Mouse (Mus musculus): ENCODE data around the gene Mmp11. TPM values are rescaled to one million over a fixed set of nuclear protein-coding genes. Genes with fewer than 3 reads are reported as not detected.

Mmp11 gene
- total and polyA plus RNA-seq, 2 experiments from 2014 or later, result 11.7 to 14.3 TPM

GRCm38 (mm10) chr10:75916840-75917239 lies 19.5 kb downstream of the Mmp11 start:
- no peak overlapping the region for H3K9ac ChIP-seq
- peaks cover 29% of the 10 kb centered on the region for H3K36me3 ChIP-seq (ENCODE audit: insufficient read depth)
- WGBS, result 82% methylated on average over 8 of the region's 8 CpGs

GRCm38 (mm10) chr10:75915557-75915956 lies 20.7 kb downstream of the Mmp11 start:
- 0 out of 2 replicates have a peak, but pooled peaks cover 3% of the 10 kb centered on the region for H3K4me1 ChIP-seq (ENCODE audit: insufficient read depth)
- H3K4me2 ChIP-seq (ENCODE audit: low read depth), result no peak overlapping the region
- no peaks in the 10 kb centered on the region for H3K27me3 ChIP-seq (ENCODE audit: insufficient read depth, low read length)
- DNase-seq (no peak), ATAC-seq (no peak)
- no peak overlapping the region for H3K4me3 ChIP-seq (ENCODE audit: low read depth, low read length)
- H3K27ac ChIP-seq (ENCODE audit: low read depth, low read length), result no peak overlapping the region
- no peaks in the 10 kb centered on the region for H3K9me3 ChIP-seq (ENCODE audit: low read length)
- no peak overlapping the region for H3K9ac ChIP-seq
- H3K36me3 ChIP-seq (ENCODE audit: insufficient read depth), result peaks cover 42% of the 10 kb centered on the region
- no peak for TF ChIP-seq CTCF (IDR thresholded peaks at IDR 0.05; ENCODE audit: low read depth)
- WGBS, result 87% methylated on average over 7 of the region's 7 CpGs

More at GRCm38 (mm10) chr10:75916840-75917239, 19.5 kb downstream of the Mmp11 start:
- Histone ChIP-seq H3K27me3 (ENCODE audit: insufficient read depth, low read length) (no peaks in the 10 kb centered on the region), H3K27ac (ENCODE audit: low read depth, low read length) (no peak overlapping the region), H3K4me3 (ENCODE audit: low read depth, low read length) (no peak overlapping the region), H3K9me3 (ENCODE audit: low read length) (no peaks in the 10 kb centered on the region), H3K4me2 (ENCODE audit: low read depth) (no peak overlapping the region), H3K4me1 (ENCODE audit: insufficient read depth) (0 out of 2 replicates have a peak, but pooled peaks cover 3% of the 10 kb centered on the region)
- DNase-seq (no peak), ATAC-seq (no peak)
- no peak for TF ChIP-seq CTCF (IDR thresholded peaks at IDR 0.05; ENCODE audit: low read depth)

GRCm38 (mm10) chr10:75913013-75913589 lies 23.2 kb downstream of the Mmp11 start:
- no peak for ATAC-seq
- no peak overlapping the region for H3K27ac ChIP-seq (ENCODE audit: low read depth, low read length)
- no peak overlapping the region for H3K4me2 ChIP-seq (ENCODE audit: low read depth)
- no peak overlapping the region for H3K4me3 ChIP-seq (ENCODE audit: low read depth, low read length)
- no peaks in the 10 kb centered on the region for H3K9me3 ChIP-seq (ENCODE audit: low read length)
- no peaks in the 10 kb centered on the region for H3K4me1 ChIP-seq (ENCODE audit: insufficient read depth)
- WGBS, result 88% methylated on average over 6 of the region's 6 CpGs
- no peak for TF ChIP-seq CTCF (IDR thresholded peaks at IDR 0.05; ENCODE audit: low read depth)
- H3K36me3 ChIP-seq (ENCODE audit: insufficient read depth), result peaks cover 57% of the 10 kb centered on the region
- no peak for DNase-seq
- no peaks in the 10 kb centered on the region for H3K27me3 ChIP-seq (ENCODE audit: insufficient read depth, low read length)
- H3K9ac ChIP-seq, result no peak overlapping the region

- ATAC-seq, result no peak
- WGBS, result 86% methylated on average over 2 of the region's 2 CpGs
- peaks cover 70% of the 10 kb centered on the region for H3K36me3 ChIP-seq (ENCODE audit: insufficient read depth)
These were observed 25.6 kb downstream of the Mmp11 start for GRCm38 (mm10) chr10:75910698-75911097.

GRCm38 (mm10) chr10:75906882-75907281 lies 29.4 kb downstream of the Mmp11 start:
- no peaks in the 10 kb centered on the region for H3K27me3 ChIP-seq (ENCODE audit: insufficient read depth, low read length)
- H3K27ac ChIP-seq (ENCODE audit: low read depth, low read length), result no peak overlapping the region
- H3K4me1 ChIP-seq (ENCODE audit: insufficient read depth), result no peaks in the 10 kb centered on the region
- no peak for ATAC-seq
- H3K36me3 ChIP-seq (ENCODE audit: insufficient read depth), result peaks cover 91% of the 10 kb centered on the region
- TF ChIP-seq CTCF (IDR thresholded peaks at IDR 0.05; ENCODE audit: low read depth), result no peak
- DNase-seq, result no peak
- WGBS, result 92% methylated on average over 4 of the region's 4 CpGs
- H3K4me2 ChIP-seq (ENCODE audit: low read depth), result no peak overlapping the region
- H3K4me3 ChIP-seq (ENCODE audit: low read depth, low read length), result no peak overlapping the region
- no peak overlapping the region for H3K9ac ChIP-seq
- no peaks in the 10 kb centered on the region for H3K9me3 ChIP-seq (ENCODE audit: low read length)

More at GRCm38 (mm10) chr10:75910698-75911097, 25.6 kb downstream of the Mmp11 start:
- no peak for TF ChIP-seq CTCF (IDR thresholded peaks at IDR 0.05; ENCODE audit: low read depth)
- H3K4me2 ChIP-seq (ENCODE audit: low read depth), result no peak overlapping the region
- no peaks in the 10 kb centered on the region for H3K4me1 ChIP-seq (ENCODE audit: insufficient read depth)
- H3K27me3 ChIP-seq (ENCODE audit: insufficient read depth, low read length), result no peaks in the 10 kb centered on the region
- no peaks in the 10 kb centered on the region for H3K9me3 ChIP-seq (ENCODE audit: low read length)
- no peak overlapping the region for H3K4me3 ChIP-seq (ENCODE audit: low read depth, low read length)
- no peak overlapping the region for H3K9ac ChIP-seq
- H3K27ac ChIP-seq (ENCODE audit: low read depth, low read length), result no peak overlapping the region
- DNase-seq, result no peak

GRCm38 (mm10) chr10:75904391-75904790 lies 31.9 kb downstream of the Mmp11 start:
- H3K4me1 ChIP-seq (ENCODE audit: insufficient read depth), result no peaks in the 10 kb centered on the region
- H3K27ac ChIP-seq (ENCODE audit: low read depth, low read length), result no peak overlapping the region
- TF ChIP-seq CTCF (IDR thresholded peaks at IDR 0.05; ENCODE audit: low read depth), result no peak
- H3K36me3 ChIP-seq (ENCODE audit: insufficient read depth), result peaks cover 88% of the 10 kb centered on the region
- no peak overlapping the region for H3K4me3 ChIP-seq (ENCODE audit: low read depth, low read length)
- ATAC-seq (no peak), DNase-seq (no peak)
- 90% methylated on average over 5 of the region's 5 CpGs for WGBS
- H3K9me3 ChIP-seq (ENCODE audit: low read length), result no peaks in the 10 kb centered on the region
- no peaks in the 10 kb centered on the region for H3K27me3 ChIP-seq (ENCODE audit: insufficient read depth, low read length)
- no peak overlapping the region for H3K9ac ChIP-seq
- H3K4me2 ChIP-seq (ENCODE audit: low read depth), result no peak overlapping the region

- H3K36me3 ChIP-seq (ENCODE audit: insufficient read depth), result peaks cover 82% of the 10 kb centered on the region
- H3K9me3 ChIP-seq (ENCODE audit: low read length), result no peaks in the 10 kb centered on the region
- H3K9ac ChIP-seq, result no peak overlapping the region
- no peak overlapping the region for H3K4me2 ChIP-seq (ENCODE audit: low read depth)
- no peak for ATAC-seq
- no peak for DNase-seq
- no peaks in the 10 kb centered on the region for H3K27me3 ChIP-seq (ENCODE audit: insufficient read depth, low read length)
- no peaks in the 10 kb centered on the region for H3K4me1 ChIP-seq (ENCODE audit: insufficient read depth)
- no peak for TF ChIP-seq CTCF (IDR thresholded peaks at IDR 0.05; ENCODE audit: low read depth)
- WGBS, result 67% methylated on average over 3 of the region's 3 CpGs
- H3K27ac ChIP-seq (ENCODE audit: low read depth, low read length), result no peak overlapping the region
- H3K4me3 ChIP-seq (ENCODE audit: low read depth, low read length), result no peak overlapping the region
These were observed 37.5 kb downstream of the Mmp11 start for GRCm38 (mm10) chr10:75898846-75899245.

Data from forebrain, postnatal 0 days (tissue).